Comparison of ENCODE assay signal across 18 mouse cellular contexts in genomic region chr1:61837006-61837544, GRCm38 (mm10).
"Had no signal": no experiment of that assay in that cellular context is flagged by ENCODE, and none has a peak within 500 bp of the region (broad histone marks: within the 10 kb centered on the region; RNA-seq: fewer than 3 reads in every experiment).

No protein-coding gene starts in this region.

- H3K4me3 ChIP-seq: limb, embryonic 15.5 days; lung, embryonic 15.5 days; megakaryocyte, embryonic 14.5 days; stomach, embryonic 15.5 days had no signal

- ATAC-seq: liver, postnatal 0 days had no signal

- H3K9ac ChIP-seq: limb, embryonic 15.5 days; liver, embryonic 14.5 days; liver, postnatal 0 days; lung, embryonic 15.5 days; stomach, embryonic 15.5 days had no signal

- H3K4me1 ChIP-seq: limb, embryonic 15.5 days; megakaryocyte, embryonic 14.5 days; stomach, embryonic 15.5 days had no signal

- H3K9me3 ChIP-seq: limb, embryonic 15.5 days; lung, embryonic 15.5 days; stomach, embryonic 15.5 days had no signal

- H3K36me3 ChIP-seq: limb, embryonic 15.5 days; lung, embryonic 15.5 days; stomach, embryonic 15.5 days had no signal

- H3K4me2 ChIP-seq: limb, embryonic 15.5 days; liver, embryonic 11.5 days; lung, embryonic 15.5 days; midbrain, embryonic 11.5 days; stomach, embryonic 15.5 days had no signal

- H3K27me3 ChIP-seq: limb, embryonic 15.5 days; lung, embryonic 15.5 days; megakaryocyte, embryonic 14.5 days; stomach, embryonic 15.5 days had no signal

- H3K27ac ChIP-seq: limb, embryonic 15.5 days; liver, embryonic 14.5 days; lung, embryonic 15.5 days; stomach, embryonic 15.5 days had no signal

- DNase-seq: kidney, adult 18-20 months; kidney, adult 9 months; kidney, postnatal 14 days; kidney, postnatal 4 days; left cerebral cortex, postnatal 4 days; liver, postnatal 0 days; lung, postnatal 36 days; retina, postnatal 1 day; right cerebral cortex, postnatal 25 days; spleen, adult 18-20 months; thymus, postnatal 25 days had no signal
